Mouse (Mus musculus): ENCODE data around the gene Nhsl2.

Nhsl2 gene

DNA sequence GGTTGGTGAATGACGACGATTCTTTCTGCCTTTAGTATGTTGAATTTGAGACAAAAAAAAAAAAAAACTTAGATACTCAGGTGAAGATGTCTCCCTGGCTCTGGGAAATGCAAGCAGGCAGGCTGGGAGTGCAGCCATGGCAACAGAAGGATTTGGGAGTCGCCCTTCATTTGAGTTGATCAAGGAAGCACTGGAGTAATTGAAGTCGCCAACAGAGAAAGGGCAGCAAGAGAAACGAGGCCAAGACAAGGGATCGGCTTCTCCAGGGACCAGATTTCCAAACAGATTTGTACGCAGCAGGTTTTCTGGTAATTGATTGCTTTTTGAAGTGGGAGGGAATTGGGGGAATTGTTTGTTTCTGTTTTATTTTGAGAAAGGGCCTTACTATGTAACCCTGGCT lies 192.4 kb downstream of the Nhsl2 start:
- DNase-seq (ENCODE audit: low read depth, low spot score) = no peak

DNA sequence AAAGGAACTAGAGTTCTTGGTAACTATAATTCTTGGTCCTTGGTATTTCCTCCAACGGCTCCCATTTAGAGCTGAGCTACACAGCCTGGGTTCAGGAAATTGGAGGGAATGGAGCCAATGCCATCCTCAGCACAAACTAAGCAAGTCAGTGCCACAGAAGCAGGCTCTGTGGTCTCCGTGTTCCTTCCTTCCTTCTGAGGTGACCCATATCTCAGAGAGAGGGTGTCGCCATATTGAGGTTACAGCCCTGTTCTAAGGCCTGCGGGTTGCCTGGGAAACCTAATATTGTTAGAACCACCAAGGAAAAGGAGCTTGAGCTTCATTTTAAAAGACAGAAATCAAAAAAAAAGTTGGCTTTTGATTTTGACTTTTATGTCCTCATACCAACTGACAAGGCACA lies 193.2 kb downstream of the Nhsl2 start:
- DNase-seq (ENCODE audit: low read depth, low spot score) = no peak

- no peak for DNase-seq (ENCODE audit: low read depth, low spot score)
Measured at GRCm38 (mm10) chrX:102050552-102050951, 201.4 kb downstream of the Nhsl2 start.

DNA sequence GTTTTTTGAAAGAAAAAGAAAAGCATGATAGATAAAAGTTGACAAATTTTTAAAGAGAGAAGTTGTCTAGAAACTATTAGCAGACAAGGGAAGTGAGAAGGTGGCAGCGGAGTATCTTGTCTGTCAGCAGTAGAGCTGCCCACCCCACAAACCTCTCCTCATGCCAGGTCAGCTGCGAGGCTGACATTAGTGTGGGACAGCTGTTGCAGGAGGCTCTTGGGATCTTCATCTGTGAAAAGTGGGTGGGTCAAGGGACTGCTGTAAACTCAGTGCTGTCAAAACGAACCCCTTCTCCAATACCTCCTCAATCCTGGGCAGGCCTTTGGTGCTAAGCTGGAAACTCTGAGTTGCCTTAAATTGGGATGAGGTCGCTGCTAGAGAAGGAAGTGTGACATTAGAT lies 202.0 kb downstream of the Nhsl2 start:
- DNase-seq (ENCODE audit: low read depth, low spot score) = no peak

GRCm38 (mm10) chrX:102053371-102053770 lies 204.2 kb downstream of the Nhsl2 start:
- no peak for DNase-seq (ENCODE audit: low read depth, low spot score)

GRCm38 (mm10) chrX:102054009-102054408 lies 204.8 kb downstream of the Nhsl2 start:
- no peak for DNase-seq (ENCODE audit: low read depth, low spot score)

DNA sequence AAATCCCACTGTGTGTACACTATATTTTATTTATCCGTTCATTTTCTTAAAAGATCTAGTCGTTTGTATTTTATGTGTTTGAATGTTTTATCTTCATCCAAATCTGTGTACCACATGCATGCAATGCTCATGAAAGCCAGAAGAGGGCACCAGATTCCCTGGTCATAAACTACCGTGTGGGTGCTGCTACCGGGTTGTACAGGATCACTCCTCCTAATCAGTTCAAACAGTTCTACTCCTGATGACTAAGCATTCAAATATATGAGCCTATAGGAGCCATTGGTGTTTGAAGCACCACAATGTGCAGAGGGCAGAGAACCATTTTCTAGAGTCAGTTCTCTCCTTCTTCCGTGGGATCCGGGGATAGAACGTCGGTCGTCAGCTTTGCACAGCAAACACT lies 210.3 kb downstream of the Nhsl2 start:
- DNase-seq (ENCODE audit: low read depth, low spot score) = peak; percentile 57

GRCm38 (mm10) chrX:102060243-102060642 lies 211.1 kb downstream of the Nhsl2 start:
- DNase-seq (ENCODE audit: low read depth, low spot score) = no peak

- no peak for DNase-seq (ENCODE audit: low read depth, low spot score)
Measured at GRCm38 (mm10) chrX:102060891-102061290, 211.7 kb downstream of the Nhsl2 start.

DNA sequence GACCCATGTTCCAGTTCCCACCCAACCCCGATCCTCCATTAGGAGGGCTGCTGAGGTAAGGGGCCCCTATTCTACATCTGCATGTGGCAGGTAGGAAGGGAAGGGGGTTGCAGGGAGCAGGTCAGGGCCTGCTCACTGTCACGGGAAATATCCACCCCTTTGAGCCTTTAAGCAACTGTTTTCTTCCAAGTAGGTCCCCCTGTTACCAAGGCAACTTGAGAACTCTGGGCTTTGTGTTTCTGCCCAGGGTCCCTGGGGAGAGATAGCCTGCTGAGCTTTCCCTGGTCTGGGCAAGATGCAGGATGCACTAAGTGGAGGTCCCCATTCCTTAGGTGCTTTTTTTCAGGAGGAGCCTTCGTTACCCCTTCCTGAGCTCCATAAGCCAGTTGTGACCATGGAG lies 214.9 kb downstream of the Nhsl2 start:
- DNase-seq (ENCODE audit: low read depth, low spot score) = no peak

DNA sequence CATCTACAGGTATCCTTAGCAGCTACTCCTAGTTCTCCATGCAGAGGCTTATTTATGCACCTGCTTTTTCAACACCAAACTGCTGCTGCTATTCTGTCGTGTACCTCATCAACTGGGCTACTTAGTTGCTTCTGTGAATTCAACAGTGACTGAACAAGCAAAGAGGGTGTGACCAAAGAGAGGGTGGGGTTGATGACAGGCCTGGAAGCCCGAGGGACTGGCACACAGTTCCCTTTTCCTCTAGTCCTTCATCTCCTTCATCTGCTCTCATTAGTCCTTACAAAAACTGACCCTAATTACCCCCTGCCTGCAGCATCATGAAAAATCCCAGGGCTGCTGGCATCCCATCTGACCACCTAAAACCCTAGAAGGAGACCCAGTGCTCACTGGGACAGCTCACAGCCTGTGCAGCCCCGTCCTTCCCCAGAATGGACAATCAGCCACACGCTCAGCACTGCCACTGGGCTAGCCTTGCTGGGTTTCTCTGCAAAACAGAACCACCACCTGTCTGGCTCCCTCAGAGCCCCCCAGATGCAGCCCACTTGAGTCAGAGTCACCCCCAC lies 216.1 kb downstream of the Nhsl2 start:
- DNase-seq (ENCODE audit: low read depth, low spot score) = no peak

DNA sequence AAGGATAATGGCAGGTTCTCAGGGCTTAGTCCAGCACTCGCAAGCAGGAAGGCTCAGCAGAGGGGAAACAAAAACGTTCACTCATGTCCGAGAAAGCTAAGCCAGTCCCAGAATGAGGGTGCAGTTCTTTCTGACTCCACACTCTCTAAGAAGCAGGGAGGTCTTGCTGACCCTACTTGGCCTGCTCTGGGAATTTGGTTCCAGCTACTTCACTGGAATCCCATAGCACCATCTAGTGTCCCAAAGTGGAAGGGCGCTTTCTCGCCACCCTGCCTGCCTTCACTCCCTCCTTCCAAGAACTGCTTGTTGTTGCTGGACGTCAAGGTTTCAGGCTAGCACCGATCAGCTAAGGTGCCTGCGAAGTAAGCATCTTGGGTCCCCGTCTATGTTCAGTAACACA lies 216.9 kb downstream of the Nhsl2 start:
- DNase-seq (ENCODE audit: low read depth, low spot score) = peak; percentile 70

DNA sequence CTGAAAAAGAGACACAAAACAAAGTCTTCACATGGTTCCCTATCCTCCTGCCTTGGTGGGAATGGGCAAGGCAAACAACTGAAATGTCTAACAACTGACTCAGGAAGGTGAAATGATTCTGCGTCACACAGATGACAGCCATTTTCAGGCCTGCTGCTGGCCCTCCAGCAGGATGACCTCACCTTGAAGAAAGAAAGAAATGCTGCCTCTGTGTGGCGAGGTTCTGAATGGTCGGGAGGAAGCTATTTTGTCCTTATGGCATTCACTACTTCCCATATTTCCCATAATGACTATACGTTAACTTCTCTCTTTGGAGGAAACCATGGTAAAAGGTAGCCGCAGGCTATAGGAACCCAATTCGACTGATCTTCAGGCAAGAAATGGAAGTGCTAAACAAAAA lies 217.9 kb downstream of the Nhsl2 start:
- DNase-seq (ENCODE audit: low read depth, low spot score) = no peak

GRCm38 (mm10) chrX:102068811-102069540 lies 219.8 kb downstream of the Nhsl2 start:
- DNase-seq (ENCODE audit: low read depth, low spot score) = no peak

GRCm38 (mm10) chrX:102070591-102071471 lies 221.6 kb downstream of the Nhsl2 start, which contains the start of gene Rtl5:
Rtl5 (minus strand) TSS chrX:102071304.
- peak; percentile 72 for DNase-seq (ENCODE audit: low read depth, low spot score)

DNA sequence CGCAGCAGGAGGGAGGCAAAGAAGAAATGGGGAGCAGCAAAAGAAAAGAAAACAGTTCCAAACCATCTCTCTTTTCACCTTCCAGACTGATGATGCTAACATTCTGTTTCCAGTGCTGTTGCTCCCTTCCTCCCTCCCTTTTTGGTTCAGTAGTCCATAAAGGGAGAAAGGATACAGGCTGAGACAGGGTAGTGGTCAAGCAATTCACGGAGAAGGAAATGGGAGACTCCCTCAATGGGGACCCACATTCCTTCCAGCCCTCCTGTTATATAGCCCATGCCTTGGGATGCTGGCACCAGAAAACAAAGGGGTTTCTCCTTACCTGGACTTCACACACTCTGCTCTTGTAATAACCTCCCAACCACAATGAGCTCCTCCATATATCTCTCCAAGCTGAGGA lies 222.3 kb downstream of the Nhsl2 start:
- DNase-seq (ENCODE audit: low read depth, low spot score) = no peak

- no peak for DNase-seq (ENCODE audit: low read depth, low spot score)
Measured at GRCm38 (mm10) chrX:102073605-102074325, 224.6 kb downstream of the Nhsl2 start.

GRCm38 (mm10) chrX:102074435-102074834 lies 225.2 kb downstream of the Nhsl2 start:
- no peak for DNase-seq (ENCODE audit: low read depth, low spot score)

DNA sequence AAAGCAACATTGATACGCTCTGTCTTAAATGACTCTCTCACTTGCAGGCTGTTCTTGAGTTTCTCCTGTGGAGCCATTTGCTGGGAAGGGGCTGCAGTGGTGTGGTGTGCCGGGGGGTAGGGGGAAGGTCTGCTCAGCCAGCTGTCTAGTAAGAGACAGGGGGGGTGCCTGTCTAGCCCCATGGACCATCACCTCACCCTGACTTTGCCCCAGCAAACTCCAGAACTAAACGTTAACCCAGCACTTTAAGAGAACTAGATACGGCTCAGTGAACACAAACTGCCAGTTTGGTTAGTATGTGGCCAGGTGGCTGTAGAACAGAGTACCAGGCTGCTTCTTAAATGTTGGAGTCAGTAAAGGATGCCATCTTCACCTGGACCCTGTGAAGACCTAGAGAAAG lies 226.0 kb downstream of the Nhsl2 start:
- no peak for DNase-seq (ENCODE audit: low read depth, low spot score)

DNA sequence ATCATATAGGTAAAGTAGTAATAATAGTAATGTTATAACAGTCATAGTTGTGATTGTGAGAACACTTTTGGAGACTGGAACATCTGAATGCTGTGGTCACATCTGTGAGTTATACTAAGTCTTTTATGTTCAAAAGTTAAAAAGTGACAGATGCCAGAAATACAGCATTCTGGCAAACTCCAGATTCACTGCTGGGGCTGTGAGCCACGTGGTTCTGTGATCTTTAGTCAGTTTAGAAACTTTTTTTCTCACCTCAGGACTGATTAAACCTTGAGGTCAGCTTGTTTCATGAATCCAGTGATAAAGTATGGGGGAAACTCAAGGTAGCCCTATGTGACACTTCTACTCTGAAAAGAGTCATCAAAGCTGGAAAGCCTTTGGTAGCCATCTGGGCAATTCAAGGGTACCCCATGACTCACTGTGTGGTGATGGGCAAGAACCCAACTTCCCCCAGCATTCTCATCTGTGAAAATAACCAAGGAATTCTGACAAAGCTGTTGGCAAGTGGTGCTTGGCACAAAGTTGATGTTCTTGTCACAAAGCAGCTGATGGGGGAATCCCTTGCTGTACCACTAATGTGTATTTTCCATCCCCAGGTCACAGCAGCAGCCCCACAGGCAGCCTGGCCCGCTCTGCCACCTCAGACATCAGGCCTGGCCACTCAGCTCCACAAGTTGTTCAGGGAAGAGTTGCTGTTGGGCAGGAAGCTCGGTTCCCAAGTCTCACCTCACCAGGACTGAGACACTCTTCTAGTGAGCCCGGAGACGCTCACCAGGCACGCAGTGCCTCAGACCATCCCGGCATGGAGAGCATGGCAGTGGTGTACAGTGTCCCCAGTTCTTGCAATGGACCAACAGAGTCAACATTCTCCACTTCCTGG lies 227.9 kb downstream of the Nhsl2 start:
- no peak for DNase-seq (ENCODE audit: low read depth, low spot score)

DNA sequence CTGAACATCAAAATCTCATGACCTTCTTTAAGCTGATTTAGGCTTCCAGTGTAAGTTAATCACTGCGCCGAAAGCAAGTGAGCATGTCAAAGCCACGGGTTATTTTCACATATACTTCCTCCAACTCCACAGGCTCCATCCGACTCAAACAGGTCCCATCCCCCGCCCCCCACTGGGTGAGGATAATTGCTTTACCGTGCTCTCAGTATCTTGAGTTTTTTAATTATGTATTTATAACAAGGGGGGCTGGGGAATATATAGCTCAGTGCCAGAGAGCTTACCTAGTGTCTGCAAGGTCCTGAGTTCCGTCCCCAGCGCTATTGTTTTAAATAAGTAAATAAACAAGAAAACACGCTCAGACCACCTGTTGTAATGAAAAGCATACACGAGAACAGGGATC lies 231.9 kb downstream of the Nhsl2 start:
- DNase-seq (ENCODE audit: low read depth, low spot score) = no peak
